Mouse (Mus musculus): Measurements from ENCODE around the gene Grrp1. TPM values are rescaled to one million over a fixed set of nuclear protein-coding genes. Genes with fewer than 3 reads are reported as not detected.

Grrp1 gene
- polyA plus RNA-seq, 2 experiments = 5.2 to 9.7 TPM

DNA sequence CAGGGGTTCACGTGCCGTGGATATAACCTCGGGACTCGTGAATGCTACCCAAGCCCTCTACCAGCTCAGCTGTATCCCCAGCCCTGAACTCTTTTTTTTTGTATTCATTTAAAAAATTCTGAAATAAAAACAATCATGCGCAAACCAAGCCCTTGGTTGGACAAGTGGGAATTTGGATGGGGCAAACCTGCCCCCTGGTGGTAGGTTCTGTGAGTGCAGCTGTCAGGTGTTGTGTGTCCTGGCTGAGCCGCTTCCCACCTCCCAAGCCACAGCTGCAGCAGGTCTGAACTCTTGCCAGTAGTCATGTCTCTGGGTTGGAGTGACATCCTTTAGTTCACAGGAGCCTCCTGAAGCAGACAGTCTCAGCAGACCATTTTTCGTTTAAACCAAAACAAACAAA lies 38.2 kb upstream of the Grrp1 start:
- DNase-seq (ENCODE audit: low spot score) (peak; percentile 78), ATAC-seq (ENCODE audit: low FRiP score, low read depth) (no peak)
- Histone ChIP-seq H3K27me3 (ENCODE audit: control insufficient read depth, insufficient read depth, low read length) (no peaks in the 10 kb centered on the region), H3K9ac (ENCODE audit: low read depth, low read length, severe bottlenecking) (no peak overlapping the region), H3K4me1 (ENCODE audit: control insufficient read depth, insufficient read depth, low read length) (peaks cover 3% of the 10 kb centered on the region), H3K27ac (replicated peaks; ENCODE audit: low read depth, low read length) (no peak overlapping the region), H3K4me3 (replicated peaks; ENCODE audit: low read length) (no peak overlapping the region), H3K36me3 (ENCODE audit: control insufficient read depth, insufficient read depth, low read length) (no peaks in the 10 kb centered on the region), H3K4me2 (replicated peaks; ENCODE audit: low read depth, low read length, severe bottlenecking) (no peak overlapping the region), H3K9me3 (ENCODE audit: control insufficient read depth, low read length) (no peaks in the 10 kb centered on the region)
- TF ChIP-seq POLR2A (IDR thresholded peaks at IDR 0.05; ENCODE audit: borderline replicate concordance, extremely low read depth, insufficient read depth, insufficient read length) = no peak
- 20% methylated on average over 7 of the region's 7 CpGs for WGBS

DNA sequence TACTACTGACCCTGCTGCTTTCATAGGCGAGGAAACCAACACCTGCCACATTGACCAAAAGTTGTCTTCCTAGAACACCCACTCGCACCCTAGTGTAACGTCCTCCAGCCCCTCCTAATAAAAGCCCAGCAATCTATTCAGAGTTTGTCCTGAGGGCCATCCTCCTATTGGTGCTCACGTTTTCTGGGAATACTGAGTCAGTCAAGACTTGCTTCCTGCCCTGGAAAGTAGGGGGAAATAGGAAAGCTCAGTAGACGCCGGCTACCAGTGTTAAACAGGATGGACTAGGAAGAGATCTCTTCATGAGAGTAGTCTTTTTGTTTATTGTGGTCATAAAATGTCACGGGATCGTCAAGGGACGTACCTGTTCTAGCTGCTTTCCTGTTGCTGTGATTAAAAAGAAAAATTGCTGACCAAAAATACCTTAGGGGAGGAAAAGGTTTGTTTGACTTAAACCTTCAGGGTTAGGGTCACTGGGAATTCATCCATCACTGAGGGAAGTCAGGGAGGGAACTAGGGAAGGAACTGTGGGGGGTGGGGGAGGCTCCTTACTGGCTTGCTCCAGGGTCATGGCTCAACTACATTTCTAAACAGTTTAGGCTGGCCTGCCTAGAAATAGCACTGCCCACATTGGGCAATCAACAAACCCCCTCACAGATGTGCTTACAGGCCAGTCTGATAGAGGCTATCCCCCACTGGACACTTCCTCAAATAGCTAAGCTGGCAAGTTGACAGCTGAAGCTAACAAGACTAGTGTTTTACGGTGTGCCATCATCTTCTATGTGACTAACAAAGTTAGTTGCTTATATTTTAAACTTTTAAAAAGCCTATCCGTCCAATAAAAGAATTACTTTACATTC lies 34.7 kb upstream of the Grrp1 start:
- Histone ChIP-seq H3K27ac (replicated peaks; ENCODE audit: low read depth, low read length) (no peak overlapping the region), H3K4me2 (replicated peaks; ENCODE audit: low read depth, low read length, severe bottlenecking) (peak overlapping the region; percentile 86), H3K4me3 (replicated peaks; ENCODE audit: low read length) (peak overlapping the region; percentile 100), H3K27me3 (ENCODE audit: control insufficient read depth, insufficient read depth, low read length) (no peaks in the 10 kb centered on the region), H3K9me3 (ENCODE audit: control insufficient read depth, low read length) (no peaks in the 10 kb centered on the region), H3K4me1 (ENCODE audit: control insufficient read depth, insufficient read depth, low read length) (peaks cover 8% of the 10 kb centered on the region), H3K36me3 (ENCODE audit: control insufficient read depth, insufficient read depth, low read length) (peaks cover 7% of the 10 kb centered on the region), H3K9ac (ENCODE audit: low read depth, low read length, severe bottlenecking) (peak overlapping the region; percentile 96)
- no peak for TF ChIP-seq POLR2A (IDR thresholded peaks at IDR 0.05; ENCODE audit: borderline replicate concordance, extremely low read depth, insufficient read depth, insufficient read length)
- DNase-seq (ENCODE audit: low spot score) (no peak), ATAC-seq (ENCODE audit: low FRiP score, low read depth) (no peak)
- WGBS = 23% methylated on average over 11 of the region's 11 CpGs

- Histone ChIP-seq H3K36me3 (ENCODE audit: control insufficient read depth, insufficient read depth, low read length) (peaks cover 17% of the 10 kb centered on the region), H3K27me3 (ENCODE audit: control insufficient read depth, insufficient read depth, low read length) (no peaks in the 10 kb centered on the region), H3K4me3 (replicated peaks; ENCODE audit: low read length) (peak within 1 kb of the TSS; percentile 100), H3K9ac (ENCODE audit: low read depth, low read length, severe bottlenecking) (peak within 1 kb of the TSS; percentile 96), H3K4me1 (ENCODE audit: control insufficient read depth, insufficient read depth, low read length) (peaks cover 8% of the 10 kb centered on the region), H3K27ac (replicated peaks; ENCODE audit: low read depth, low read length) (peak within 1 kb of the TSS; percentile 98), H3K9me3 (ENCODE audit: control insufficient read depth, low read length) (no peaks in the 10 kb centered on the region), H3K4me2 (replicated peaks; ENCODE audit: low read depth, low read length, severe bottlenecking) (peak within 1 kb of the TSS; percentile 86)
- 4% methylated on average over 33 of the region's 43 CpGs for WGBS
- peak; percentile 71 for ATAC-seq (ENCODE audit: low FRiP score, low read depth)
- 0 out of 2 replicates have a peak, but pooled peaks have one; percentile 36 for TF ChIP-seq POLR2A (IDR thresholded peaks at IDR 0.05; ENCODE audit: borderline replicate concordance, extremely low read depth, insufficient read depth, insufficient read length)
- peak; percentile 76 for DNase-seq (ENCODE audit: low spot score)
Measured at GRCm38 (mm10) chr4:134287575-134288025, 33.7 kb upstream of the Grrp1 start, which contains the start of gene Pdik1l. Gene Pdik1l, minus strand, starts transcription at chr4:134287895.

DNA sequence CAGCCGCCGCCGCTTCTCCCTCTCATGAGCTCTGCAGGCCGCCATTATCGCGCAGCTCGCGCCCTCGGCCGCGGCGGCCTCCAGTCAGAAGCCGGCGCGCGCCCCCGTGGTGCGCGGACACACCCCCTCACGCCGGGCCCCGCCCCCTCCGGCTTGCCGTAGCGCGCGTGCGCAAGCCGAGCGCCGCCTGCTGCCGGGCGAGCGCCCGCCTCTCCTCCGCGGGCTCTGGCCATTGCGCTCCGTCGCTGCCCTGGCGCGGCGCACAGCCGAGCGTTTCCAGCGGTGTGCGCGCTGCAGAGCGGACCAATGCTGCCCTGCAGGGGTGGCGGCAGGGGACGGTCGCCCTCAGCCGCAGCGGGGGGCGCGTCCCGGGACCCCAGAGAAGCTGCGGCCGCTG lies 33.3 kb upstream of the Grrp1 start:
- ATAC-seq (ENCODE audit: low FRiP score, low read depth) = peak; percentile 93
- H3K4me2 ChIP-seq (replicated peaks; ENCODE audit: low read depth, low read length, severe bottlenecking) = peak overlapping the region; percentile 86
- H3K4me1 ChIP-seq (ENCODE audit: control insufficient read depth, insufficient read depth, low read length) = peaks cover 8% of the 10 kb centered on the region
- 6% methylated on average over 29 of the region's 59 CpGs for WGBS
- peak overlapping the region; percentile 96 for H3K9ac ChIP-seq (ENCODE audit: low read depth, low read length, severe bottlenecking)
- H3K27me3 ChIP-seq (ENCODE audit: control insufficient read depth, insufficient read depth, low read length) = no peaks in the 10 kb centered on the region
- TF ChIP-seq POLR2A (IDR thresholded peaks at IDR 0.05; ENCODE audit: borderline replicate concordance, extremely low read depth, insufficient read depth, insufficient read length) = peak; percentile 98
- H3K27ac ChIP-seq (replicated peaks; ENCODE audit: low read depth, low read length) = peak overlapping the region; percentile 98
- peaks cover 21% of the 10 kb centered on the region for H3K36me3 ChIP-seq (ENCODE audit: control insufficient read depth, insufficient read depth, low read length)
- H3K4me3 ChIP-seq (replicated peaks; ENCODE audit: low read length) = peak overlapping the region; percentile 100
- H3K9me3 ChIP-seq (ENCODE audit: control insufficient read depth, low read length) = no peaks in the 10 kb centered on the region
- DNase-seq (ENCODE audit: low spot score) = peak; percentile 90

DNA sequence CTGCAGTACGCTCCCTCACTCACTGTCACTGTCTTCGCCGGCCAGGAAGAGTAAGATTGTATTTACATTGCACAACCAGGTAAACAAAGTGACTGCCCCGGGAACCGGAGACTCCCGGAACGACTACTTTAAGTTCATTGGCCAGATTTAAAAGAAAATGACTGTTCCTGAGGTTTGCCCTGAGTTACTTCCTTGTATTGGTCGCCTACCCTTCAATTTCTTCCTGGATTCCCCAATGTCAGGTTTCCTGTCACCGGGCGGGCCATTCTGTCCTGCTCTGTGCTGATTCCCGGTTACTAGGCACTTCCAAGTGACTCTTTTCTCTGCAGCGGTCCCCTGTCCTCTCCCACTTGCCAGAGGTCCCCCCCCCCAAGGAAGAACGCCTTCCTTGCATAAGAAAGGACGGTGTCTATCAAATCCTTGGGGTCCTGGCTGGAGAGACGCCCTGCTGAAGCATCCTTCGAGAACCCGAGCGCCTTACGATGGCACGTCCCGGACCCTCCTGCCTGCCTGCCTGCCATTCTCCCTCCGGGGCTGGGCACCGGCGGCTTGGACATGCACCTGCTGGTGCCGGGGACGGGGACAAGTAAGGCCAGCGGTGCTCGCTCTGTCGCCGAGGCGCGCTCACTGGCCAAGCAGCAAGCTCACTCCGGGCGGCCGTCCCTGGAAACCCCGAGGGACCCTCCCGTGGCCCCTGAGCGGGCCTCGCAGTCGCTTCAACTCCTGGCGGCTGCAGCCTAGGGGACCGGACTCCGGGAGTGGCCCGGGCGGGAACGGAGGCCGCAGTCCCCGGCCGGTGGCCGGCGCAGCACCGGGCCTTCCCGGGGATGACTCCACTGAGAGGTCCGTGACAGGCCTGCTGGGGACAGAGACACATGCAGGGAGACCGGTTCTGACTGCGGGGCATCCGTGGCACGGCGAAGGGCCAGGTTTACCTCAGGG lies 32.6 kb upstream of the Grrp1 start:
- WGBS = 5% methylated on average over 42 of the region's 59 CpGs
- peak; percentile 39 for ATAC-seq (ENCODE audit: low FRiP score, low read depth)
- Histone ChIP-seq H3K4me1 (ENCODE audit: control insufficient read depth, insufficient read depth, low read length) (peaks cover 8% of the 10 kb centered on the region), H3K27me3 (ENCODE audit: control insufficient read depth, insufficient read depth, low read length) (no peaks in the 10 kb centered on the region), H3K4me2 (replicated peaks; ENCODE audit: low read depth, low read length, severe bottlenecking) (peak overlapping the region; percentile 84), H3K4me3 (replicated peaks; ENCODE audit: low read length) (peak overlapping the region; percentile 100), H3K36me3 (ENCODE audit: control insufficient read depth, insufficient read depth, low read length) (peaks cover 28% of the 10 kb centered on the region), H3K9me3 (ENCODE audit: control insufficient read depth, low read length) (no peaks in the 10 kb centered on the region), H3K27ac (replicated peaks; ENCODE audit: low read depth, low read length) (peak overlapping the region; percentile 72), H3K9ac (ENCODE audit: low read depth, low read length, severe bottlenecking) (peak overlapping the region; percentile 96)
- no peak for DNase-seq (ENCODE audit: low spot score)
- no peak for TF ChIP-seq POLR2A (IDR thresholded peaks at IDR 0.05; ENCODE audit: borderline replicate concordance, extremely low read depth, insufficient read depth, insufficient read length)

Measured in limb, embryonic 14.5 days (tissue).